ENCODE assay signal across 15 mouse cellular contexts in the genomic region with DNA sequence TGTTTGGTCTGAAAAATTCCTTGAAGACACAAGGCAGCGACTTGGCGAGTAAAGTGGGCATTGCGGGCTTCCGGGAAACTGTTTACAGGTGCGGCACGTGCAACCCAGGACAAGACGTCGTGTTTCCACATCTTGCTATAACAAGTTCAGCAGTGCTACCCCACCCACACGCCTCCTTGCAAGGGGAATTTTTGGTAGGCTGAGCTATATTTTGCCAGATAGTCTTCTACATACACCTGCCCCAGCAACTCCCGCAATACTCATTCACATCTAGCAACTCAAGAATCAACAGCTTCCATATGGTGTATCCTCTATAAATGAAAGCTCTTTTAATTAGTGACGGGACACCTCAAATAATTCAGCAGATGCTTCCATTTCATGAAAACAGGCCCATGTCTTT.
DNase-seq lines count a peak whose midpoint lies in the region.
"Had no signal": no experiment of that assay in that cellular context is flagged by ENCODE, and none has a peak within 500 bp of the region (broad histone marks: within the 10 kb centered on the region; RNA-seq: fewer than 3 reads in every experiment).

No protein-coding gene starts in this region.

- DNase-seq in heart, adult 11 months: peak; percentile 82
- DNase-seq in heart, adult 9 months (ENCODE audit: low spot score in 2 of 2): no peak
- peak; percentile 4 for DNase-seq in right cerebral cortex, adult 18-20 months
- DNase-seq in right cerebral cortex, postnatal 14 days: no peak
- DNase-seq in right cerebral cortex, postnatal 25 days: peak; percentile 33
- DNase-seq in telencephalon, adult 2 months (ENCODE audit: low read depth, low spot score): peak; percentile 52
- DNase-seq in kidney, adult 11 months: no peak
- DNase-seq: adrenal gland, adult 8-10 months; adrenal gland, postnatal 36 days; cerebellum, adult 11 months; cerebellum, adult 2 months; cerebellum, adult 9-11 months; cerebellum, postnatal 25 days; gastrocnemius, postnatal 25 days; heart, adult 2 months had no signal

Comparison
In these comparisons a context has a peak if more than half of its experiments do, and no peak if none do; other contexts are left out.
1. DNase-seq: peak in heart, adult 11 months (single experiment), right cerebral cortex, adult 18-20 months (single experiment), right cerebral cortex, postnatal 25 days (single experiment) and telencephalon, adult 2 months (single experiment); none in heart, adult 9 months (0 of 2), right cerebral cortex, postnatal 14 days (single experiment) and kidney, adult 11 months (single experiment).